Mouse (Mus musculus): ENCODE measurements around the gene Polk. TPM values are rescaled to one million over a fixed set of nuclear protein-coding genes. Genes with fewer than 3 reads are reported as not detected.

Polk gene
- 9.5 TPM in 2 replicates for polyA plus RNA-seq (2015; fragmentation: Nextera tagmentation; extraction: Ambion mirVana)

DNA sequence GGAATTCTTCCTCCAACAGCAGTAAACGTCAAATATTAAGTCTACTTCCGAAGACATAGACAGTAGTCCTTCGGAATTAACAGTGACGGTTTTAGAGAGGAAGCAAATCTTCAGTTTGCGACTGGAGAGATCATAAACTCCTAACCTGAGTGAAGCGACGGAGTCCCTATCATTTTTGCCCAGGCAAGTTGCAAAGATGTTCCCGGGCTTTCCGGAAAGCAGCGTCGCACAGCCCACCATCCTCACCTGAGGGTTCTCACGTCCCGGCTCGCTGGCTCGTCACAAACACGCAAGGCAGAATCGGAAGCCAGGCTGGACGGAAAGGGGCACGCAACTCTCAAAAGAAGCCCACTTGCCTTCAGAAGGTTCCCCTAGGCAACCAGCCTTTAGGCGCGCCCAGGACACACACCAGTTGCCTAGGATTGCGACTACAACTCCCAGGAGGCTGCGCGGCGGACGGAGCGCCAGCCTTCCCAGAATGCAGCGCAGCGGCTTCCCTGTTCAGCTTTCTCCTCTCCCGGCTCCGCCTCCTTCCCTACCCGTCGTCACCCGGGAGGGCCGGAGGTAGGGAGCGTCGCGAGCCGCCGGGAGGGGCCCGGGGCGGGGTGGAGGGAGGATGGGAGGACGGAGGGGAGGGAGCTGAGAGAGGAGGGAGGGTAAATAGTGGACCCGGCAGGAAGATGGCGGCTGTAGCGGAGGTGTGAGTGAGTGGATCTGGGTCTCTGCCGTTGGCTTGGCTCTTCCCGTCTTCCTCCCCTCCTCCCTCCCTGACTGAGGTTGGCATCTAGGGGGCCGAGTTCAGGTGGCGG, at the start of gene Polk, which contains the start of gene Col4a3bp:
Gene Polk (minus strand): TSS at position 499 of the 809 bp plus-strand sequence.
Gene Col4a3bp (plus strand): TSS at position 538 of the 809 bp plus-strand sequence.
- peak within 1 kb of the TSS; percentile 94 for H3K27ac ChIP-seq
- H3K4me1 ChIP-seq: no peaks in the 10 kb centered on the region
- peak within 1 kb of the TSS; percentile 85 for H3K9ac ChIP-seq
- peak; percentile 99 for ATAC-seq (ENCODE audit: insufficient number of reproducible peaks, low FRiP score, low TSS enrichment, low read depth)
- WGBS: under 1% methylated on average over 47 of the region's 50 CpGs
- no peaks in the 10 kb centered on the region for H3K27me3 ChIP-seq
- H3K9me3 ChIP-seq: no peaks in the 10 kb centered on the region
- no peaks in the 10 kb centered on the region for H3K36me3 ChIP-seq
- H3K4me3 ChIP-seq: peak within 1 kb of the TSS; percentile 96
- H3K4me2 ChIP-seq: peak within 1 kb of the TSS; percentile 77

- WGBS: 83% methylated on average over 1 of the region's 1 CpGs
- Histone ChIP-seq H3K36me3 (no peaks in the 10 kb centered on the region), H3K4me3 (no peak overlapping the region), H3K4me2 (no peak overlapping the region), H3K27ac (no peak overlapping the region), H3K9ac (no peak overlapping the region), H3K27me3 (no peaks in the 10 kb centered on the region), H3K9me3 (no peaks in the 10 kb centered on the region), H3K4me1 (0 out of 2 replicates have a peak, but pooled peaks cover 10% of the 10 kb centered on the region)
- no peak for ATAC-seq (ENCODE audit: insufficient number of reproducible peaks, low FRiP score, low TSS enrichment, low read depth)
These were observed 46.3 kb upstream of the Polk start for GRCm38 (mm10) chr13:96588642-96589041.

DNA sequence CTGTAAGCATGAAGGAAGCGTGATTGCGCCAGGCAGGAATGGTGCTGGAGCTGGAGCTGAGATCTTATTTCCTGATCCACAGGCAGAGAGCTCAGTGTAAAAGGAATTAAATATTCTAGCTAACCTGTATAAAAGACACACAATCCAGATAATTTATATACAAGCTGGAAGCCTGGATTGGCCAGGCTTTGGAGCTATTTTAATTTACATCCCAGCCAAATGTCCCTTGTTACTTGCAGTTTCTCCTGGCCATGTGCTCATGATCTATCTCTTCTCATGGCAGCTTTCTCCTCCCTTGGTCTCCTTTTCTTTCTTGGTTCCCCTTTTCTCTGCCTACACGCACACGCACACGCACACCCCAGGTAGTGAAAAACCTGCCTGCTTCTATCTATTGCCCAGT, 44.2 kb upstream of the Polk start:
- Histone ChIP-seq H3K4me3 (no peak overlapping the region), H3K27ac (no peak overlapping the region), H3K27me3 (no peaks in the 10 kb centered on the region), H3K9me3 (no peaks in the 10 kb centered on the region), H3K4me2 (no peak overlapping the region), H3K4me1 (0 out of 2 replicates have a peak, but pooled peaks cover 10% of the 10 kb centered on the region), H3K9ac (no peak overlapping the region), H3K36me3 (no peaks in the 10 kb centered on the region)
- WGBS: 93% methylated on average over 5 of the region's 5 CpGs
- no peak for ATAC-seq (ENCODE audit: insufficient number of reproducible peaks, low FRiP score, low TSS enrichment, low read depth)

- no peak overlapping the region for H3K4me3 ChIP-seq
- no peaks in the 10 kb centered on the region for H3K36me3 ChIP-seq
- H3K9ac ChIP-seq: no peak overlapping the region
- no peak overlapping the region for H3K4me2 ChIP-seq
- ATAC-seq (ENCODE audit: insufficient number of reproducible peaks, low FRiP score, low TSS enrichment, low read depth): no peak
- WGBS: 96% methylated on average over 2 of the region's 2 CpGs
- no peaks in the 10 kb centered on the region for H3K9me3 ChIP-seq
- H3K27me3 ChIP-seq: no peaks in the 10 kb centered on the region
- H3K27ac ChIP-seq: no peak overlapping the region
- peaks cover 13% of the 10 kb centered on the region; the same call in 1 of the 2 replicates for H3K4me1 ChIP-seq
These were observed 41.8 kb upstream of the Polk start for GRCm38 (mm10) chr13:96584201-96584600.

- Histone ChIP-seq H3K9me3 (no peaks in the 10 kb centered on the region), H3K4me3 (no peak overlapping the region), H3K4me2 (no peak overlapping the region), H3K27ac (peak overlapping the region; percentile 55; the same call in 1 of the 2 replicates), H3K4me1 (peaks cover 4% of the 10 kb centered on the region; the same call in 1 of the 2 replicates), H3K9ac (no peak overlapping the region), H3K27me3 (no peaks in the 10 kb centered on the region), H3K36me3 (no peaks in the 10 kb centered on the region)
- WGBS: 51% methylated on average over 1 of the region's 1 CpGs
- ATAC-seq (ENCODE audit: insufficient number of reproducible peaks, low FRiP score, low TSS enrichment, low read depth): no peak
These were observed 37.6 kb upstream of the Polk start for GRCm38 (mm10) chr13:96579979-96580378.

- no peak overlapping the region for H3K27ac ChIP-seq
- no peak overlapping the region for H3K9ac ChIP-seq
- H3K36me3 ChIP-seq: no peaks in the 10 kb centered on the region
- H3K27me3 ChIP-seq: no peaks in the 10 kb centered on the region
- no peak overlapping the region for H3K4me3 ChIP-seq
- ATAC-seq (ENCODE audit: insufficient number of reproducible peaks, low FRiP score, low TSS enrichment, low read depth): no peak
- 72% methylated on average over 2 of the region's 2 CpGs for WGBS
- no peak overlapping the region for H3K4me2 ChIP-seq
- H3K9me3 ChIP-seq: no peaks in the 10 kb centered on the region
- peaks cover 4% of the 10 kb centered on the region; the same call in 1 of the 2 replicates for H3K4me1 ChIP-seq
These were observed 36.7 kb upstream of the Polk start for GRCm38 (mm10) chr13:96579104-96579503.

DNA sequence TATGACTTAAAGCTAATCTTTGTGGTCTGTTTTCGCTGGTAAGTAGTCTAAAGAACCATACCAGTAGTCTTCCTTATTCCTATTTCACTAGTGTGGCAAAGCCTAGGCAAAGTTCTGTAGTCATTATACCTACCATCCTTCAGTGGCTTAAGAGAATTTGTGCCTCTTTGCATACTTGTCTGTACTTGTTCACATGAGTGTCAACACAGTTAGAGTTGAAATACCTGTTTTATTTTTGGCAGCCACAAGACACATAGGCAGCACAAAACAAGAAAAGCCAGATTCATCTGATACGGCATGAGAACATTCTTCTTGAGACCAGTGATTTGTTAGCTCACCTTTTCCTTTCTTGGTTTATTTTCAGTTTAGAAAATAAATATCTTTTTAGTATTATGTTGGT, 31.8 kb upstream of the Polk start:
- Histone ChIP-seq H3K36me3 (peaks cover 3% of the 10 kb centered on the region; the same call in 1 of the 2 replicates), H3K27ac (no peak overlapping the region), H3K27me3 (no peaks in the 10 kb centered on the region), H3K4me1 (no peaks in the 10 kb centered on the region), H3K4me3 (no peak overlapping the region), H3K9me3 (no peaks in the 10 kb centered on the region), H3K4me2 (no peak overlapping the region), H3K9ac (no peak overlapping the region)
- no peak for ATAC-seq (ENCODE audit: insufficient number of reproducible peaks, low FRiP score, low TSS enrichment, low read depth)
- WGBS: 67% methylated on average over 2 of the region's 2 CpGs

DNA sequence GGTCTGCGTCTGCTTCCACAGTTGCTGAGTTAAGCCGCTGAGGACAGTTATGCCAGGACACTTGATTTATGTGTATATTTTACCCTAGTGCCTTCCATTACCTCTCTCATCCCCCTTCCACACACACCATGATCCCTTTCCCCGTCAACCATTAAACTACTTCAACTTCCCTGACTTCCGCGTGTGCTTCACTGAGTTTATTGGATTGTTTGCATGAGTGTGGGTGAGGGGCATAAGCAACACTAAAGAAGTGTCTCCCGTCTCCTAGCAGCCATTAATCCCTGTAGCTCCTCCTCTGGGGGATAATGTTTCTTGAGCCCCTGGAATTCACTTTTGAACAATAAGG, 28.6 kb upstream of the Polk start:
- H3K4me1 ChIP-seq: no peaks in the 10 kb centered on the region
- no peak overlapping the region for H3K4me3 ChIP-seq
- no peak overlapping the region for H3K9ac ChIP-seq
- H3K27ac ChIP-seq: no peak overlapping the region
- no peaks in the 10 kb centered on the region for H3K9me3 ChIP-seq
- H3K4me2 ChIP-seq: no peak overlapping the region
- no peaks in the 10 kb centered on the region for H3K27me3 ChIP-seq
- ATAC-seq (ENCODE audit: insufficient number of reproducible peaks, low FRiP score, low TSS enrichment, low read depth): no peak
- WGBS: 70% methylated on average over 6 of the region's 6 CpGs
- peaks cover 3% of the 10 kb centered on the region; the same call in 1 of the 2 replicates for H3K36me3 ChIP-seq

DNA sequence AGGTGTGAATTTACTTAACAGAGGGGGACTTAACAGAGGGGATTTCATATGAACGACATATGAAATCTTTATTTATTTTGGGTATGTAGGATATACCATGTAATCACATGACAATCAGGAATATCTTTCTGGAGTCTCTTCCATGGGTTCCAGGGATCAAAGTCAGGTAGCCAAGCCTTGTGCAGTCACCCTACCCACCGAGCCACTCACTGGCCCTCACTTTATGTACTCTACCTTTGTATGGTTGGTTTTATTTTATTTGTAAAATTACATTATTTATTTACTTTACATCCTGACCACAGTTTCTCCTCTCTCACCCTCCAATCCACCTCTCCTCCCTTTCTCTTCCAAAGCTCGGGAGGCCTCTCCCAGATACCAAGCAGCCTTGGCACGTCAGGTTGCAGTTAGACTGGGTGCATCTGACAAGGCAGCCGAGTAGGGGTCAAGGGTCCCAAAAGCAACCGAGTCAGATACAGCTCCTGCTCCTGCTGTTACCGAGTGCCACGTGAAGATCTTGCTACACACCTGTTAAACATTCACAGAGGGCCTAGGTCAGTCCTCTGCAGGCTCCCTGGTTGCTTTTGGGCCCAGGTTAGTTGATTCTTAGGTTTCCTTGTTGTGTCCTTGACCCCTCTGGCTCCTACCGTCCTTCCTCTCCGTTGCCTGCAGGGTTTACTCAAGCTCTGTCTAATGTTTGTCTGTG, 28.1 kb upstream of the Polk start:
- Histone ChIP-seq H3K27me3 (no peaks in the 10 kb centered on the region), H3K36me3 (peaks cover 3% of the 10 kb centered on the region; the same call in 1 of the 2 replicates), H3K27ac (no peak overlapping the region), H3K9ac (no peak overlapping the region), H3K4me1 (no peaks in the 10 kb centered on the region), H3K4me3 (no peak overlapping the region), H3K9me3 (no peaks in the 10 kb centered on the region), H3K4me2 (no peak overlapping the region)
- WGBS: 71% methylated on average over 10 of the region's 10 CpGs
- no peak for ATAC-seq (ENCODE audit: insufficient number of reproducible peaks, low FRiP score, low TSS enrichment, low read depth)

GRCm38 (mm10) chr13:96567977-96568376, 25.6 kb upstream of the Polk start:
- Histone ChIP-seq H3K9me3 (no peaks in the 10 kb centered on the region), H3K4me1 (no peaks in the 10 kb centered on the region), H3K36me3 (peaks cover 3% of the 10 kb centered on the region; the same call in 1 of the 2 replicates), H3K9ac (no peak overlapping the region), H3K4me2 (no peak overlapping the region), H3K27me3 (no peaks in the 10 kb centered on the region), H3K27ac (no peak overlapping the region), H3K4me3 (no peak overlapping the region)
- ATAC-seq (ENCODE audit: insufficient number of reproducible peaks, low FRiP score, low TSS enrichment, low read depth): no peak
- WGBS: 76% methylated on average over 6 of the region's 6 CpGs

DNA sequence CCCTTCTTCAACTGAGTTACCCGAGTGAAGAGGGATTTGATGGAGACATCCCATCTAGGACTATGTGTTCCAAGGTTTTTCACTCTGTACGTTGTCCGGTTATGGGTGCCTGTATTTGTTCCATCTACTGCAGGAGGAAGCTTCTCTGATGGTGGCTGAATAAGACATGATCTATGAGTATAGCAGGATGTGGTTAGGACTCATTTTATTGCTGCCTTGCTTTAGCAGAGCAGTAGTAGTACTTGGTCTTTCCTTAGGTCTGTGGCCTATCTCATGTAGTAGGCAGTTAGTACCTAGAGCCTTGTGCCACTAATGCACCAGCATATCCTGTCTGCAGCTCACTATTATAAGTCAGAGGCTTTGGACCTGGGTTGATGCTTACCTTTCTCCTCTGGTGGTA, 12.7 kb upstream of the Polk start:
- Histone ChIP-seq H3K4me2 (no peak overlapping the region), H3K36me3 (no peaks in the 10 kb centered on the region), H3K9me3 (no peaks in the 10 kb centered on the region), H3K27ac (no peak overlapping the region), H3K4me1 (peaks cover 4% of the 10 kb centered on the region; the same call in 1 of the 2 replicates), H3K27me3 (no peaks in the 10 kb centered on the region), H3K9ac (no peak overlapping the region), H3K4me3 (no peak overlapping the region)
- no peak for ATAC-seq (ENCODE audit: insufficient number of reproducible peaks, low FRiP score, low TSS enrichment, low read depth)
- 89% methylated on average over 3 of the region's 3 CpGs for WGBS

GRCm38 (mm10) chr13:96547941-96548340, 5.6 kb upstream of the Polk start:
- no peak overlapping the region for H3K4me2 ChIP-seq
- no peak overlapping the region for H3K27ac ChIP-seq
- 70% methylated on average over 4 of the region's 4 CpGs for WGBS
- H3K36me3 ChIP-seq: no peaks in the 10 kb centered on the region
- H3K9me3 ChIP-seq: no peaks in the 10 kb centered on the region
- no peaks in the 10 kb centered on the region for H3K4me1 ChIP-seq
- H3K27me3 ChIP-seq: no peaks in the 10 kb centered on the region
- no peak overlapping the region for H3K9ac ChIP-seq
- no peak for ATAC-seq (ENCODE audit: insufficient number of reproducible peaks, low FRiP score, low TSS enrichment, low read depth)
- H3K4me3 ChIP-seq: no peak overlapping the region

Data from limb, embryonic 15.5 days (tissue).